Mouse (Mus musculus) ES-E14 (cell line): ENCODE data around the gene Tcta. TPM values are rescaled to one million over a fixed set of nuclear protein-coding genes. Genes with fewer than 3 reads are reported as not detected.

ENCODE experiments used
- DNase-seq: peaks from one replicate; pipeline ENCODE4 v3.0.0-alpha.2; 2013; ENCODE audit warnings: low read depth, low spot score
- H3K27ac ChIP-seq: 2 replicates; pipeline ENCODE4 v1.5.1; 2012; ENCODE audit warnings: low read depth, mild to moderate bottlenecking, low read length, moderate library complexity, mixed read lengths; ENCODE audit not compliant: poor library complexity, insufficient read depth, severe bottlenecking
- H3K36me3 ChIP-seq: 2 replicates; pipeline ENCODE4 v1.6.1; 2012; ENCODE audit warnings: mild to moderate bottlenecking, low read length, moderate library complexity, mixed read lengths; ENCODE audit not compliant: control insufficient read depth, poor library complexity, insufficient read depth, severe bottlenecking
- H3K4me1 ChIP-seq, 2 experiments: fragments of 150-350 bp in 1 of 2; sonication (generic) in 1 of 2; 2 replicates each; pipeline ENCODE4 v1.6.1; 2012; ENCODE audit warnings: low read length in 2 of 2, mild to moderate bottlenecking in 1 of 2, mixed read lengths in 1 of 2; ENCODE audit not compliant: control insufficient read depth in 2 of 2, insufficient read depth in 2 of 2, poor library complexity in 1 of 2
- H3K4me3 ChIP-seq, 2 experiments: fragments of 150-350 bp in 1 of 2; sonication (generic) in 1 of 2; 2 replicates each; pipeline ENCODE4 v1.5.1; 2012; ENCODE audit warnings: low read length in 2 of 2, low read depth in 1 of 2, mild to moderate bottlenecking in 1 of 2, mixed read lengths in 1 of 2; ENCODE audit not compliant: insufficient read depth in 1 of 2, poor library complexity in 1 of 2, severe bottlenecking in 1 of 2
- H3K9ac ChIP-seq: 2 replicates; pipeline ENCODE4 v1.6.1; 2012; ENCODE audit warnings: low read depth, mild to moderate bottlenecking, low read length, mixed read lengths; ENCODE audit not compliant: poor library complexity, insufficient read depth, severe bottlenecking
- H3K9me3 ChIP-seq: fragments of 150-350 bp; sonication (generic); 2 replicates; pipeline ENCODE4 v1.6.1; 2012; ENCODE audit warnings: low read depth, mild to moderate bottlenecking, low read length; ENCODE audit not compliant: control insufficient read depth, insufficient read depth
- CHD2 ChIP-seq: IDR thresholded peaks from 2 replicates; pipeline ENCODE4 v1.6.1; 2014; ENCODE audit warnings: mild to moderate bottlenecking, low read depth, low read length, inconsistent platforms
- HCFC1 ChIP-seq: IDR thresholded peaks from 2 replicates; pipeline ENCODE4 v1.6.1; 2012; ENCODE audit warnings: low read length, inconsistent platforms, borderline replicate concordance; ENCODE audit not compliant: insufficient read depth
- MAFK ChIP-seq: IDR thresholded peaks from 2 replicates; pipeline ENCODE4 v1.6.1; 2014; ENCODE audit warnings: mild to moderate bottlenecking, low read depth, low read length, inconsistent platforms; ENCODE audit not compliant: insufficient read depth
- ZC3H11A ChIP-seq: IDR thresholded peaks from 2 replicates; pipeline ENCODE4 v1.6.1; 2012; ENCODE audit warnings: low read depth, mild to moderate bottlenecking, inconsistent platforms, low read length, borderline replicate concordance
- ZNF384 ChIP-seq: IDR thresholded peaks from 2 replicates; pipeline ENCODE4 v1.6.1; 2012; ENCODE audit warnings: low read depth, low read length, inconsistent platforms
- in situ Hi-C, 2 experiments: fragments of 600-800 bp; cut with MboI; formaldehyde crosslinking; loops; one replicate each; pipeline ENCODE4 v1.15.1; 2025; ENCODE audit warnings: low sequenced_read_pairs in 2 of 2, inconsistent platforms in 1 of 2; ENCODE audit not compliant: unreplicated experiment in 2 of 2
- total RNA-seq: library from RNA; depleted of rRNA; stranded (reverse); fragments of 300-350 nt; gene quantifications from 2 replicates; pipeline ENCODE4 v1.2.3, GENCODE M21; 2012

Gene Tcta
- total RNA-seq, 1 experiment = 11.0 TPM

GRCm38 (mm10) chr9:108342301-108342831 lies 36.4 kb upstream of the Tcta start:
- Histone ChIP-seq H3K36me3 (peaks cover 8% of the 10 kb centered on the region; the same call in 1 of the 2 replicates), H3K4me1 (peaks cover 3 to 6% of the 10 kb centered on the region in 2 experiments; a peak in 3 of 4 replicates), H3K27ac (peak overlapping the region; percentile 59; the same call in 1 of the 2 replicates), H3K9me3 (no peaks in the 10 kb centered on the region), H3K4me3 (no peak overlapping the region), H3K9ac (no peak overlapping the region)
- in situ Hi-C loops = no loop called here
- TF ChIP-seq HCFC1 (no peak), ZNF384 (no peak), MAFK (no peak), ZC3H11A (no peak), CHD2 (no peak)
- DNase-seq = no peak

- H3K4me3 ChIP-seq = no peak overlapping the region
- in situ Hi-C loops = no loop called here
- peaks cover 3 to 6% of the 10 kb centered on the region in 2 experiments; a peak in 3 of 4 replicates for H3K4me1 ChIP-seq
- H3K9me3 ChIP-seq = no peaks in the 10 kb centered on the region
- H3K27ac ChIP-seq = peak overlapping the region; percentile 47; the same call in 1 of the 2 replicates
- H3K9ac ChIP-seq = no peak overlapping the region; the same call in 1 of the 2 replicates
- DNase-seq = no peak
- H3K36me3 ChIP-seq = peaks cover 8% of the 10 kb centered on the region; the same call in 1 of the 2 replicates
- TF ChIP-seq MAFK (no peak), ZC3H11A (no peak), ZNF384 (no peak), HCFC1 (no peak), CHD2 (no peak)
Observed at GRCm38 (mm10) chr9:108341801-108342200, 35.8 kb upstream of the Tcta start.

GRCm38 (mm10) chr9:108341139-108341475 lies 35.1 kb upstream of the Tcta start:
- no peak for DNase-seq
- no peak overlapping the region for H3K27ac ChIP-seq

GRCm38 (mm10) chr9:108340258-108341138 lies 34.5 kb upstream of the Tcta start:
- H3K36me3 ChIP-seq = peaks cover 13% of the 10 kb centered on the region
- DNase-seq = no peak
- TF ChIP-seq MAFK = no peak
- no peak for TF ChIP-seq ZC3H11A
- TF ChIP-seq CHD2 = no peak
- no peak for TF ChIP-seq HCFC1
- no peak for TF ChIP-seq ZNF384
- peak overlapping the region; percentile 92 for H3K9ac ChIP-seq
- peak overlapping the region; percentile 86 to 95 for H3K4me3 ChIP-seq
- peaks cover 0 to 4% of the 10 kb centered on the region in 2 experiments; a peak in 2 of 4 replicates for H3K4me1 ChIP-seq
- H3K27ac ChIP-seq = no peak overlapping the region
- H3K9me3 ChIP-seq = no peaks in the 10 kb centered on the region
- in situ Hi-C loops = no loop called here

More at GRCm38 (mm10) chr9:108341139-108341475, 35.1 kb upstream of the Tcta start:
- peaks cover 10% of the 10 kb centered on the region for H3K36me3 ChIP-seq
- no peak overlapping the region for H3K4me3 ChIP-seq
- TF ChIP-seq ZNF384 (no peak), ZC3H11A (no peak), HCFC1 (no peak), CHD2 (no peak), MAFK (no peak)
- peaks cover 3 to 6% of the 10 kb centered on the region in 2 experiments; a peak in 3 of 4 replicates for H3K4me1 ChIP-seq
- in situ Hi-C loops = no loop called here
- no peaks in the 10 kb centered on the region for H3K9me3 ChIP-seq
- H3K9ac ChIP-seq = no peak overlapping the region
